Mouse (Mus musculus) gastrocnemius, adult 2 months (tissue): ENCODE data around the gene Zcchc24. TPM values are rescaled to one million over a fixed set of nuclear protein-coding genes. Genes with fewer than 3 reads are reported as not detected.

Source experiments
- DNase-seq: peaks from one replicate; pipeline ENCODE4 v3.0.0; 2022
- H3K27ac ChIP-seq: fragments of 200-600 bp; 2 replicates; pipeline ENCODE4 v1.8.1; 2022; ENCODE audit warnings: mild to moderate bottlenecking
- H3K4me3 ChIP-seq: fragments of 200-600 bp; 2 replicates; pipeline ENCODE4 v1.8.1; 2022; ENCODE audit warnings: mild to moderate bottlenecking, moderate library complexity
- CTCF ChIP-seq: fragments of 200-600 bp; IDR thresholded peaks from 2 replicates; pipeline ENCODE4 v1.8.1; 2022; ENCODE audit warnings: antibody characterized with exemption, mild to moderate bottlenecking, moderate library complexity
- intact Hi-C: fragments of 180-260 bp; cut with DNase I; formaldehyde crosslinking; loops from one replicate; pipeline ENCODE4 v1.15.1; 2025
- total RNA-seq, 2 experiments: library from RNA; stranded (reverse); gene quantifications; 2 replicates each; pipeline ENCODE4 v1.2.3; 2021

Gene Zcchc24
- total RNA-seq, 2 experiments from 2014 or later, result 40.6 to 59.3 TPM

- intact Hi-C loops, result loop anchor here (5.0 kb wide), 1 partner anchor 42 kb away; no protein-coding TSS in a partner anchor
- Histone ChIP-seq H3K4me3 (no peak overlapping the region), H3K27ac (peak overlapping the region; percentile 53)
- no peak for TF ChIP-seq CTCF
- no peak for DNase-seq
Measured at GRCm38 (mm10) chr14:25769626-25770306, 927 bp upstream of the Zcchc24 start.

- no peak; the same call in 1 of the 2 replicates for TF ChIP-seq CTCF
- intact Hi-C loops, result loop anchor here (5.0 kb wide), 1 partner anchor 41 kb away; no protein-coding TSS in a partner anchor
- Histone ChIP-seq H3K27ac (peak overlapping the region; percentile 98), H3K4me3 (peak overlapping the region; percentile 77)
- peak; percentile 87 for DNase-seq
Measured at GRCm38 (mm10) chr14:25768261-25768893, 462 bp downstream of the Zcchc24 start.

DNA sequence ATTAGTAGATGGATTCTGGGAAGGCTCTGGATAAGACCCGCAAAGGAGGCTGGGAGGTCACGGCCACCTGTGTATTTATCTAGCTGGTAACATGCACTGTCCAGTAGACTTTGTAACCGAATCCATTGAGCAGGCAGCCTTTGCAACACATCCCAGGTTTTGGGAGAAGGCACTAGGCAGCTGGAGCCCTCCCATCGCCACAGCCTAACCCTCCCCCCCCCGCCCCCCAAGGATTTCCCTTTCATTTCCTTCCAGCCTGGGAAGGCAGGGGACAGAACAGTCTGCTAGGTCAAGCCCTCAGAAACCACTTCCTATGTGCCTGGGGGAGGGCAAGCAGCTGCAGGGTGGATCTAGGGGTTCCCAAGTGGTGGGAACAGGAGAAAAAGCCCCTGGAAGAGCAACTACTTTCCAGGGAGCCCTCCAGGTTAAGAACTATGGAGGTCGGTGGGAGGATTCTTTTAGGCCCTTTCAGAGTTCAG, 1.1 kb downstream of the Zcchc24 start:
- Histone ChIP-seq H3K27ac (peak overlapping the region; percentile 98), H3K4me3 (peak overlapping the region; percentile 77)
- intact Hi-C loops, result loop anchor here (5.0 kb wide), 1 partner anchor 40 kb away; no protein-coding TSS in a partner anchor
- no peak for TF ChIP-seq CTCF
- peak; percentile 63 for DNase-seq

DNA sequence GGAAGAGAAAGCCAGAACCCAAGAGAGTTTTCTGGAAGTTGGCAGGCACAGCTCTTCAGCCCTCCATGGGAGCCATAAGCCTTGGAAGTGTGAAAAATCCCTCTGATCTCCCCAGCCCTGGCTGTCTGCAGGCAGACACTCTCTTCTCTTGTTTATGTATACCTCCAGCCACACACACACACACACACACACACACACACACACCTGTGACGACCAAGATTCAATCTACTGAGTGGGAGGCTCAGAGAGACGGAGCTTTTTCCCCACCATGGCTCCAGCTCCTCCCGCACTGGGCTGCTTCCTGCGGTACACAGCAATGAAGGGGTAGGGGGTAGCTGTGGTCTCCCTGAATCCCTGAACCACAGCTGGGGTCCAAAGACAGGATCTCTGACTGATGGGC, 2.4 kb downstream of the Zcchc24 start:
- intact Hi-C loops, result loop anchor here (5.0 kb wide), 1 partner anchor 39 kb away; no protein-coding TSS in a partner anchor
- peak overlapping the region; percentile 77 for H3K4me3 ChIP-seq
- TF ChIP-seq CTCF, result no peak
- H3K27ac ChIP-seq, result peak overlapping the region; percentile 98
- no peak for DNase-seq

DNA sequence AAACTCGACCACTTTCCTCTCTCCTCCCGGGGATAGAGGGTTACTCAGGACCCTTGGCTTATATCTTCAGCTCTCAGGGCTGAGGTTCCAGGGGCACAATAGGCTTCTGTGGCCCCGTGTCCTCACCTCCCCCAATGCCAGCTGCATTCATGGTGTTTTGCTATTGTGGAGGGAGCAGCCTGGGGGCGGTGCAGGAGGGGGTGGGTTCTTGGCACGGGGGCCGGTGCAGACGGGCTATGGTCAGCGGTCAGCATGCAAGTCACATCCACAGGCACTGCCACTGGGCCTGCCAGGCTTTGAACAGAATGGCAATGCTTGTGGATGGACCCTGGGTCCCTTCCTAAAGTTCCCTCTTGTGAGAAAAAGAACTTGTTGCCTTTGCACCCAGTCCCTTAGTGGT, 2.9 kb downstream of the Zcchc24 start:
- Histone ChIP-seq H3K4me3 (peak overlapping the region; percentile 77), H3K27ac (peak overlapping the region; percentile 98)
- DNase-seq, result peak; percentile 43
- intact Hi-C loops, result loop anchor here (5.0 kb wide), 1 partner anchor 39 kb away; no protein-coding TSS in a partner anchor
- no peak for TF ChIP-seq CTCF

DNA sequence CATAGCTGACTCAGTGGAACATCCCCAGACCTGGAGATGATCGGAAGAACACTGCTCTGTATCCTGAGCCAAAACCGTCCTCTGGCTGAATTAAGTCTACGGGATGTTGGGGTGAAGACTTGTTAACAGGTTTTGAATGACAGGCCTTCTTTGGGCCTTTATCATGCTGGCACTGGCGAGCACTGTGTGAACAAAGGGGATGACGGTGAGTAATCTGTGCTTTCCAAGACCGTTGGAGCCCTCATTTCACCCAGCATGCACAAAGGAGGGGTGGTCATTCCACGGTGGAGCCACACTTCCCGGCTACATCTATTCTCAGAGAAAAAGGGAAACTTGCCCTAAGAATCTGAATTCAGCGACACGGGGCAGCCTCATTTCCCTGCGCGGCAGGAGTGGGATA, 3.7 kb downstream of the Zcchc24 start:
- TF ChIP-seq CTCF, result no peak
- H3K4me3 ChIP-seq, result peak overlapping the region; percentile 77
- intact Hi-C loops, result loop anchor here (5.0 kb wide), 1 partner anchor 38 kb away; no protein-coding TSS in a partner anchor
- no peak for DNase-seq
- H3K27ac ChIP-seq, result peak overlapping the region; percentile 98

DNA sequence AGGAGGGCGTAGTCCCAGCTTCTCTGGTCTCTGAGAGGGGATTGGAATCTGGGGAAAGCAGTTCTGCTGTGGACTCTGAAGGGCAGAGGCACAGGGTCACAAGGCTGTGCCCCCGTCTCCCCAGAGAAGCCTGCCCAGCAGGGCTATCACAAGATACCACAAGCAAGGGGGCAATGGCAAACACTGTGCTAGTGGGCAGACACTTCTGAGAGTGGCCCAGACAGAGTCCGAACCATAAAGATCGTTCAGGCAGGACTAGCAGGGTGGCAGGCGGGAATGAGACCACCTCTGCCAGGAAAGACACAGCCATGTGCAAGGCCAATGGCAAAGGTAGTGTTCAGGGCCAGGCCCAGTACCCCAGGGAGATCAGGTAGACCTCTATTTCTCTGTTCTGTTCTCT, 7.7 kb downstream of the Zcchc24 start:
- H3K4me3 ChIP-seq, result no peak overlapping the region
- no peak for TF ChIP-seq CTCF
- intact Hi-C loops, result no loop called here
- DNase-seq, result peak; percentile 17
- H3K27ac ChIP-seq, result peak overlapping the region; percentile 81

DNA sequence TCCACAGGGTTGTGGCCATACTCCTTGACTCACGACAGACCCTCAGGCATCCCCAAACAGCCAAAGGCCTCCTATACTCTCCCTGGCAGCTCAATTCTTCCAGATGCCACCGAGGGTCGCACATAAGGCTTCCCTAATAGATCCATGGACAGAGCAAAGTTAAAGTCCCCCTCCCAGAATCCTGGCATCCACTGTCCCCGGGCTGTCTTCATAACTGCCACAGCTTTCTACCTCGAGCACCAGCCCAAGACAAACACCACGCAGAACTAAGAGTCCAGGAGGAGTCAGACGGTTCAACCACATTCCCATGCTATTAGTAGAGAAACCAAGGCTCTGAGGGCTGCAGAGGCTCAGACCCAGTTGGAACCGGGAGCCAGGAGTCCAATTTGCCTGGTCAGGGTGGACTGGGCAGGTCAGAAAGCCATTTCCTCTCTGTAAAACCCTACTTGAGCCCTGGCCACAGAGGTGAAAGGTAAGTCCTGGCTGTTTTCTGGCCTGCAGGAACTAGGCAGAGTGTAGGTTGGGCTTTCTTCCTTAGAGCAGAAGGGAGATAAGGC, 8.8 kb downstream of the Zcchc24 start:
- TF ChIP-seq CTCF, result no peak
- intact Hi-C loops, result no loop called here
- Histone ChIP-seq H3K4me3 (peak overlapping the region; percentile 58), H3K27ac (peak overlapping the region; percentile 81)
- peak; percentile 26 for DNase-seq

- intact Hi-C loops, result no loop called here
- H3K27ac ChIP-seq, result peak overlapping the region; percentile 81
- DNase-seq, result peak; percentile 63
- no peak for TF ChIP-seq CTCF
- peak overlapping the region; percentile 58 for H3K4me3 ChIP-seq
Measured at GRCm38 (mm10) chr14:25759551-25759950, 9.3 kb downstream of the Zcchc24 start.

DNA sequence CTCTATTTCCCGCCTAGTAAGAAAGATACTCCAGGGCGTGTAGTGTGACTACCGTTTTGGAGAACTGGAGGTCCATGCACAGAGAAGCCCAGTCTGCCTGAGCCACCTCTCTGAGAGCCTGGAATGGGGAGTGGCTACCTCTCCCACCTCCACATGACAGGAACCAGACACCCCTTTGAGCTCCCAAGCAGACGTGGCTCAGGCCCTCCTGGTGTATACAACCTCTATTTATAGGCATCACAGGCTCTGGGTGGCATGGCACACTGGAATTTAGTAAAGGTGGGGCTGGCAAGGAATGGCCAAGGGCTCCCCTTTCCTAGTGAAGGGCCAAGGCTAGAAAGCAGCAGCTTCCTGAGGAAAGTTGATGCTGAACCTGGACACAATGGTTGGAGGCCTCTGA, 10.9 kb downstream of the Zcchc24 start:
- intact Hi-C loops, result no loop called here

DNA sequence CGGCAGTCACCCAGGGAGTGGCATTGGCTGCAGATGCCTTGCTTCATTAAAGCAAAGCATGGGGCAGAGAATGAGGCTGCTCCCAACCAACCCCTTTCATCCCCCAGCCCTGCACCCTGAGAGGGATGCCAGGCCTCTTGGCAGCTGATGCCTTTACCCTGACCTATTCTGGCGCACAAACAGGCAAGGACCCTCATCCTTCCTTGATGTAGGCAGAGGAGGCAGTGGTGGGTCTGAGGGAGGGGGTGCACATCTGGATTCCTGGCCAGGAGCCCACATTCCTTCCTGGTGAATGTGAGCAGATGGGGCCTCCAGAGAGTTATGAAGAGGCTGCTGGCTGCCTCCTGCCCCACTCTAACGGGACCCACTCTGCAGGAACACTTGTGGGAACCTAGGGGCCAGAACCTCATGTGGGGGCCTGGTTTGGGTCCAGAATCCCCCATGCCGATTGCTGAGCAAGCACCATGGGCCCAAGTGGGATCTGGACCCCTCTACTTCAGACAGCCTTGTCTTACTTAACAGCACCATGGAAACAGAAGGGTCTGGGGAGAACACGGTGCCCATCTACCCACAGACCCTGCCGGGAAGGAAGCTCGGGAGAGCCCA, 12.4 kb downstream of the Zcchc24 start:
- peak; percentile 62 for DNase-seq
- intact Hi-C loops, result no loop called here
- TF ChIP-seq CTCF, result no peak
- H3K4me3 ChIP-seq, result no peak overlapping the region
- H3K27ac ChIP-seq, result peak overlapping the region; percentile 81

More for the DNA sequence above, 10.9 kb downstream of the Zcchc24 start:
- TF ChIP-seq CTCF, result no peak
- peak; percentile 70 for DNase-seq
- no peak overlapping the region for H3K4me3 ChIP-seq
- H3K27ac ChIP-seq, result peak overlapping the region; percentile 81

DNA sequence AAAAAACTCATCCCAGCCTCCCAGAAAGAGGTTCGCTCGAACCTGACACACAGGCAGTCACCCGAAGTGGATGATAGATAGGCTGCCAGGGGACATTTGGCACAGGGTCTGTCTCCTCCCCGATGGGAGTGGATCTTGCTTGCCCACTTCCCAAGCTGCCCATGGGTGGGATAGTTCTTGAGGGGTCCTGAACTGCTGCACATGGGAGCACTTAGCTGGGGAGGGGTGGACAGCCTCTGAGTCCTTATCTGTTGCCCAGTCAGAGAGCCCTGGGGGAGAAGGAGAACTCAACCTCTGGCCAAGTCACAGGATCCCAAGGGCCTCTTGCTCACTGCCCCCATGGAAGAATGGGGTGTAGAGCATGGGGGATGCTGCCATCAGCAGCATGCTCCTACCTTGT, 13.3 kb downstream of the Zcchc24 start:
- DNase-seq, result no peak
- Histone ChIP-seq H3K27ac (peak overlapping the region; percentile 81), H3K4me3 (no peak overlapping the region)
- TF ChIP-seq CTCF, result no peak
- intact Hi-C loops, result no loop called here
